In the genomic region with DNA sequence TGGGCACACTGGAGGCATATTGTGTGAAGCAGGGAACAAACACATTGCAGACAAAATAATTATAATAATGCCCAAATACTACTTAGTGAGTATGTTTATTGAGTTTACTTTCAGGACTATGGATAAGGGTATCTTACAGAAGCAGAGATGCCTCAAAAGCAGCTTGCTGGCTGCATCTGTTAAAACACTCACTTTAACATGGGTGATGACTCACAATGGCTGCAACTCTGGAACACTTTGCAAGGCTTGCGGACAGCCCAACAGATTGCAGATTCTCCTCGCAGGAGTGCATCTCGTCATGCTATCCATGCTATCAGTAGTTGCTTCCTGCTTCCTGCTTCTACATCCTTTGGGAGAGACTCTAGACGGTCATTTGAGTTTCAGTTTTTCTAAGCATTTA, we compare ENCODE assay signal across 13 mouse cellular contexts.
A peak's percentile ranks its signal among the peaks of the same experiment; 100 is the strongest.
DNase-seq lines count a peak whose midpoint lies in the region.
"Had no signal": no experiment of that assay in that cellular context is flagged by ENCODE, and none has a peak within 500 bp of the region (broad histone marks: within the 10 kb centered on the region; RNA-seq: fewer than 3 reads in every experiment).

No protein-coding gene starts in this region.

- DNase-seq in right cerebral cortex, adult 18-20 months: peak; percentile 70
- no peak for DNase-seq in right cerebral cortex, postnatal 14 days
- peak; percentile 37 to 60 for DNase-seq in layer of hippocampus, adult 8-10 months (ENCODE audit: low spot score in 2 of 2)
- DNase-seq in left cerebral cortex, postnatal 14 days (ENCODE audit: low spot score in 2 of 2): peak; percentile 9 to 40
- no peak for DNase-seq in lung, postnatal 14 days
- no peak for DNase-seq in yolk sac, embryonic 10.5 days (ENCODE audit: low spot score)
- no peak for DNase-seq in lung, postnatal 36 days
- DNase-seq: adrenal gland, adult 2 months; cerebellum, adult 9-10 months; gastrocnemius, postnatal 10 days; heart, adult 11 months; heart, postnatal 36 days; kidney, postnatal 36 days had no signal

- intact Hi-C loops in left cerebral cortex, postnatal 14 days (cut with DNase I): no loop called here

Comparison
In these comparisons a context has a peak if more than half of its experiments do, and no peak if none do; other contexts are left out.
1. DNase-seq: peak in right cerebral cortex, adult 18-20 months (single experiment), layer of hippocampus, adult 8-10 months (2 of 2) and left cerebral cortex, postnatal 14 days (2 of 2); none in right cerebral cortex, postnatal 14 days (single experiment), lung, postnatal 14 days (single experiment), yolk sac, embryonic 10.5 days (single experiment) and lung, postnatal 36 days (single experiment).